Mouse (Mus musculus) E14TG2a.4 (cell line): ENCODE measurements around the gene Tatdn3.

Experiments used
- H3K27me3 ChIP-seq: 2 replicates; pipeline ENCODE4 v1.6.1; 2014; ENCODE audit warnings: low read length, control low read depth; ENCODE audit not compliant: insufficient read depth
- H3K36me3 ChIP-seq: 2 replicates; pipeline ENCODE4 v1.6.1; 2014; ENCODE audit warnings: low read length, control low read depth; ENCODE audit not compliant: insufficient read depth
- H3K4me1 ChIP-seq: replicated peaks from 2 replicates; pipeline ENCODE4 v1.6.1; 2014; ENCODE audit warnings: low read depth, low read length, control low read depth
- H3K4me3 ChIP-seq: replicated peaks from 2 replicates; pipeline ENCODE4 v1.5.1; 2014; ENCODE audit warnings: mild to moderate bottlenecking, low read length
- H3K9me3 ChIP-seq: 2 replicates; pipeline ENCODE4 v1.6.1; 2014; ENCODE audit warnings: low read length, control low read depth
- CTCF ChIP-seq: conservative IDR thresholded peaks from 2 replicates; pipeline ENCODE4 v1.5.1; 2014; ENCODE audit warnings: low read length
- NANOG ChIP-seq: IDR thresholded peaks from 2 replicates; pipeline ENCODE4 v1.6.1; 2014; ENCODE audit warnings: borderline replicate concordance, low read length, mixed read lengths
- POU5F1 ChIP-seq: IDR thresholded peaks from 2 replicates; pipeline ENCODE4 v1.6.1; 2014; ENCODE audit warnings: low read length, borderline replicate concordance

The Tatdn3 gene

GRCm38 (mm10) chr1:191014271-191014670, 48.5 kb downstream of the Tatdn3 start:
- TF ChIP-seq NANOG (no peak), POU5F1 (no peak), CTCF (no peak)
- peaks cover 22% of the 10 kb centered on the region for H3K4me1 ChIP-seq
- no peaks in the 10 kb centered on the region for H3K9me3 ChIP-seq
- no peak overlapping the region for H3K4me3 ChIP-seq
- H3K36me3 ChIP-seq, result peaks cover 35% of the 10 kb centered on the region
- H3K27me3 ChIP-seq, result no peaks in the 10 kb centered on the region

DNA sequence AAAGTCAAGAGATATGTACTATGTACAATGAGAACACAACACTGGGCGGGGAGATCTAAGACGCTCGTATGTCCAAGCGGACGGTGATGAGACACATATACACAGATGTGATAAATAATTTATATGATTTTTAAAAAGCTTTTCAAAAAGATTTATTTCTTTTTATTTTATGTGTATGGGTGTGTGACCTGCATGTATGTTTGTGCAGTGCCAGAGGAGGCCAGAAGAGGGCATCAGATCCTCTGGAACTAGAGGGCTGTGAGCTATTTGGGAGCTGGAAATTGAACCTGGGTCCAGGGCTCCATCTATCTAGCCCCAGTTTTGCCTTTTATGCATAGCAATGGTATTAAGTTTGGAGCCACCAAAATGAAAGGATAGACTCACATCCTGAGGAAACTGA, 54.0 kb downstream of the Tatdn3 start:
- Histone ChIP-seq H3K27me3 (no peaks in the 10 kb centered on the region), H3K9me3 (no peaks in the 10 kb centered on the region), H3K36me3 (peaks cover 66% of the 10 kb centered on the region), H3K4me3 (no peak overlapping the region), H3K4me1 (peaks cover 5% of the 10 kb centered on the region)
- TF ChIP-seq POU5F1 (no peak), NANOG (no peak), CTCF (peak; percentile 63)

- no peaks in the 10 kb centered on the region for H3K27me3 ChIP-seq
- TF ChIP-seq NANOG (no peak), POU5F1 (no peak), CTCF (peak; percentile 39)
- peaks cover 29% of the 10 kb centered on the region for H3K36me3 ChIP-seq
- no peaks in the 10 kb centered on the region for H3K9me3 ChIP-seq
- H3K4me1 ChIP-seq, result peaks cover 5% of the 10 kb centered on the region; the same call in 1 of the 2 replicates
- no peak overlapping the region for H3K4me3 ChIP-seq
Observed at GRCm38 (mm10) chr1:191002201-191002600, 60.5 kb downstream of the Tatdn3 start.

DNA sequence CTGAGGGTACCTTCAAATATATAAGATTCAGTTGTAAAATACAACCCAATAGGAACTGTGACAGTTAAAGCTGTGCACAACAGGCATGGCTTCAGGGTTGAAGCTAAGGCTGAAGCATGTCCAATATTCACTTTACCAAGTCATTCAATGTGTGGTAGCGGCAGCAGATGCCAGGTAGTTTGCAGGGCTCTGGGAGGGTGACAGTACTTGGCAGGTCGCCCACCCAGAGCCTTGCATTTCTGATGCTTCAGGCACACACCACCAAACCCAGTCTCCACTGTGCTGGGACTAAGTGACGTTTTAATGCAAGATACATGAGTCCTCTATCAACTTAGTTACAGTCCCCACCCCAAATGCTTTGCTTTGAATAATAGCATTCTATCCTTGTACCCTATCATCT, 62.0 kb downstream of the Tatdn3 start:
- Histone ChIP-seq H3K4me3 (no peak overlapping the region), H3K27me3 (no peaks in the 10 kb centered on the region), H3K36me3 (peaks cover 20% of the 10 kb centered on the region), H3K4me1 (peaks cover 5% of the 10 kb centered on the region; the same call in 1 of the 2 replicates), H3K9me3 (no peaks in the 10 kb centered on the region)
- TF ChIP-seq NANOG, result no peak

DNA sequence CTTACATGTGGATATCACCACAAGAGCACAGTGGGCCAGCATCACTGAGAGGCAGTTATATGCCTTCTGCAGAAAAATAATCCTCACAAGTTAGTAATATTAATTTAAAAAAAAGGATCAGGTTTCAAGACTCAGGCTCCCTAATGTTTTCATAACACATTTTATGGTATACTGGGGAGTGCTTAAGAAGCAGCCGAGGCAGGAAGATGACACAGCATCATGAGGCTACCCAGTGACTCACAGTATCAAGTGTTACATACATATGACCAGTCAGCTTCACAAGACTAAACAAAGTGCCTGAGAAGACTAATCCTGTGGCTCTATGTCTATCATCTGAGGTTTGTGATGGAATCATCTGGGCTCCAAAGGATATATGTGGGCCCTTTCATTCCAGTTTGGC, 64.7 kb downstream of the Tatdn3 start:
- Histone ChIP-seq H3K36me3 (peaks cover under 1% of the 10 kb centered on the region; the same call in 1 of the 2 replicates), H3K27me3 (peaks cover 8% of the 10 kb centered on the region), H3K9me3 (no peaks in the 10 kb centered on the region), H3K4me3 (no peak overlapping the region), H3K4me1 (no peaks in the 10 kb centered on the region)
- TF ChIP-seq POU5F1 (no peak), NANOG (no peak), CTCF (no peak)

DNA sequence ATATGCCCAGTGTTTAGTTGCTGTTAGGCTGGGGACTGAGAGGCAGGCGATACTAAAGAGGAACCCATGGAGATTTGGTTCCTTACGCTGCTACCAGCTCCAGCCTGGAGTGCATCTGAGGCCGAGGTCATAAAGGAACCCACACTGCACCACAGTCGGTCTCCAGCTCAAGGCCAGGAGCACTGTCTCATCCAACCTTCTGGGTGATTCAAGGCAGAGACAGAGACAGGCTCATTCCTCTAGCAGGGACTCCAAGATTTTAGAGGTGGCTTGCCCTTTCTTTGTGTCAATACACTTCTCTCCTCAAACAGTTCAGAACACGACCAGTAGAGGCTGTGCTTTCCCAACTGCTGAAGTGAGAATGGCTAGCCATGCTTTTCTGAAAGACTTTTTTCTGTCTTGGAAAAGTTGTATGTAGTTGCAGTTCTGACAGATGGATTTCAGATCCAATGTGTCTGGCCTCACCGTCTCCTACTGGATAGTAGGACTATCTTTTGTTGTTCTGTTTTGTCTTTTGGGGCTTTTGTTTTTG, 66.3 kb downstream of the Tatdn3 start:
- Histone ChIP-seq H3K27me3 (peaks cover 8% of the 10 kb centered on the region), H3K9me3 (no peaks in the 10 kb centered on the region), H3K36me3 (no peaks in the 10 kb centered on the region), H3K4me1 (0 out of 2 replicates have a peak, but pooled peaks cover 4% of the 10 kb centered on the region), H3K4me3 (no peak overlapping the region)
- peak; percentile 20; the same call in 1 of the 2 replicates for TF ChIP-seq CTCF
- TF ChIP-seq NANOG, result no peak
